Mouse (Mus musculus) right cerebral cortex, postnatal 36 days (tissue): ENCODE data around the gene Kcna3.

ENCODE experiments used
- DNase-seq, 2 experiments: peaks; one replicate each; pipeline ENCODE4 v3.0.0; 2022; ENCODE audit warnings: low spot score in 2 of 2, mixed read lengths in 1 of 2

Gene Kcna3

DNA sequence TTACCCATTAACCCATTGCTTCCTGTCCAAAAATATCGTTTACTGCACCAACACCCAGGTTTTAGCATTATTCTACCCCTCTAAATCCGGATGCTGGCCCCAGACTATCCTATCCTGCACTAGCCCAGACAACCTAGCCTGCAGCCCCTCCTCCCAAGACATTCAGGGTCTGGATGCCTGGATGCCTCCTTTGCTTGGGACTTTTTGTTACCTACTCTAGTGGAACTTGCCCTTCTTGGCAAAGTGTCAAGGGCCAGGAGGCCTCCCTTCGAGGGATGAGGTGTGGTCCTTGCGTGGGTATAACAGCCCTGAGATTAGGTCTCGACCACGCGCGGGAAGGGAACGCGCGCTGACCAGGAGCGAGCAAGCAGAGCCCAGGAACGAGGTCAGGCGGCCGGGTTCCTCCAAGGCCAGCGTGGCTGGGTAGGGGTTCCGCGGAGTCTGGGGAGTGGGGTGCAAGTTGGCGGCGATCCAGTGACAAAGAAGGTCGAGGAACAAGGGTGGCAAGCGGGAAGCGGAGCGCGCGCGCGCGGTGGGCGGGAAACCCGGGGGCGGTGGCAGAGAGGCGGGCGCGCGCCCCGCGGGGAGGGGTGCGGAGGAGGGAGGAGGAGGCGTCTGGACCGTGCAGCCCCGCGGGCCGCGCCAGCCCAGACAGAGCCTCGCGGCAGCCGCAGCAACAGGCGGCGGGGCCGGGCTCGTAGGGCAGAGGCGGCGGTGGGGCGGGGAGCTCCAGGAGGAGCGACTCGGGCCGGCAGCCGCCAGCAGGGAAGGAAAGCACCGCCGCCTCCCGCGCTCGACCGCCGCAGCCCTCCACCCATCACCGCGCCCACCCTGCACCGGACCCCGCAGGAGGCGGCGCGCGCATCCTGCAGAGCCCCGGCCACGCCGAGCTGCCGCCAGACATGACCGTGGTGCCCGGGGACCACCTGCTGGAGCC lies at the start of gene Kcna3:
Gene Kcna3 (plus strand): TSS at position 649 of the 937 bp plus-strand sequence.
- DNase-seq: peak; percentile 44 to 51

DNA sequence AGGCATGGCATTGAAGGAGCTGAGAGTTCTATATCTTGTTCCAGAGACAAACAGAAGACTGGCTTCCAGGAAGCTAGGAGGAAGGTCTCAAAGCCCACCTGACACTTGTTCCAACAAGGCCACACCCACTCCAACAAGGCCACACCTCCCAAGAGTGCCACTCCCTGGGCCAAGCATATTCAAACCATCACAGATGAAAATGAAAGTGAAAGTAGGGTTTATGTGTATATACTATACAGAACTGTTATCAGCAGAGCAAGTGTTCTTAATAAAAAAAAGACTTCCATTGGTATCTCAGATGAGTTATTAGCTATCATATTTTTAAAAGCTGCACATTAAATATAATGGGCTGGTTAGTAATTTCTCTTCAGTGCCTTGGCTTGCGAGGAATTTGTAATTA lies 44.6 kb upstream of the Kcna3 start:
- no peak for DNase-seq

GRCm38 (mm10) chr3:106995347-106995746 lies 40.6 kb upstream of the Kcna3 start:
- no peak for DNase-seq

- no peak for DNase-seq
These were observed 39.8 kb upstream of the Kcna3 start for GRCm38 (mm10) chr3:106996186-106996585.

DNA sequence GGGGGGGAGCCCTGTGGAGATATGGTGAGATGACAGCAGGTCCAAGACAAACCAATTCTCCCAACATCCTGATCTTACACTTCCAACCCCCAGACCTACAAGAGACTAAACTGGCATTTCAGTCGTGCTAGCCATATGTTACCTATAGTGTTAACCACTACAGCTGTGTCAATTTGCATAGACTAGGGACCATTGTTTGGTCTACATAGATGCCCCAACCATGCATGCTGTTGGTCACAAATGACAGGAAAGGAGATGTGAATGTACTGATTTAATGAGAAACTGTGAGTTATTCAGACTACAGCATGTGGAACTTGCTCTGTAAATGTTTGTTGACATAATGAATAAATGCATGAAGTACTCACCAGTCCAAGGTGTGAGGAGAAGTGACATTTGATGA lies 37.6 kb upstream of the Kcna3 start:
- DNase-seq: no peak

- DNase-seq: no peak
These were observed 35.8 kb upstream of the Kcna3 start for GRCm38 (mm10) chr3:107000165-107000564.

DNA sequence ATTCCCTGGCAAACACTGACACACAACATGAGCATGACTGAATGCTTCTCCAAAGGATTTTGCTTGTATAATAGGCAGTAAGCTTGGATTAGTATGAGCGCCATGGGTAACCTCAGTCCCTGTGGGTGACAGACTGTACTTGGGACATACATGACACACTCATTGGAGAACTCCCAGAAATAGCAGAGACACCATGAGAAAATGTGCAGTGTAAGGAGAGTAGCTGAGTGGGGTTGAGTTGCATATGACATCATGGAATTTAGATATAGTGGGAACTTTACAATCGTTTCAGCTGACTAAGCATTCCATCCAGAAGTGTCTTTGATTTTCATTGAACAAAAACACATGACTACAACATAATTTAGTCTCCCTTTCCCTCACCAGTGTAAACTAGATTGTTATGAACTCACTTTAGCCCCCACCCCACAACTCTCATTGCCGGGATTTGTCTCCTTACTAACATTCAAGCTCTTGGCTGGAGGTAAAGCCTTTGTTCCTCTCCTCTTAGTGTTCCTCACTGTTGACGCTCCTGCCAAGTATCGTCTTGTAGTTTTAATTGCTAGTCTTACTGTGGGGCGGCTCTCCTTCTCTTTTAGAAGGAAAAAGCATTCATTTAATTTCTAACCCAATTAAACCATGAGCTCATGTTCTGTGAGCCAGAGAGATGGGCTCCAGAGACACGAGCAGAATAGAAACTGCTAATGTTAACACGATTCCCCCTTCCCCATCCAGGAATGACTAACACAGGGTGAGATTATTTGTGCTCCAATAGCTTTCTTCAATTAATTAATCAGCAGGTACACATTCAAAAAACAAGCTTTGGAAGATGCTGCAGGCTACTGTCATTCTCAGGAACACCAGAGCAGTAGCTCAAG lies 33.5 kb upstream of the Kcna3 start:
- no peak for DNase-seq

DNA sequence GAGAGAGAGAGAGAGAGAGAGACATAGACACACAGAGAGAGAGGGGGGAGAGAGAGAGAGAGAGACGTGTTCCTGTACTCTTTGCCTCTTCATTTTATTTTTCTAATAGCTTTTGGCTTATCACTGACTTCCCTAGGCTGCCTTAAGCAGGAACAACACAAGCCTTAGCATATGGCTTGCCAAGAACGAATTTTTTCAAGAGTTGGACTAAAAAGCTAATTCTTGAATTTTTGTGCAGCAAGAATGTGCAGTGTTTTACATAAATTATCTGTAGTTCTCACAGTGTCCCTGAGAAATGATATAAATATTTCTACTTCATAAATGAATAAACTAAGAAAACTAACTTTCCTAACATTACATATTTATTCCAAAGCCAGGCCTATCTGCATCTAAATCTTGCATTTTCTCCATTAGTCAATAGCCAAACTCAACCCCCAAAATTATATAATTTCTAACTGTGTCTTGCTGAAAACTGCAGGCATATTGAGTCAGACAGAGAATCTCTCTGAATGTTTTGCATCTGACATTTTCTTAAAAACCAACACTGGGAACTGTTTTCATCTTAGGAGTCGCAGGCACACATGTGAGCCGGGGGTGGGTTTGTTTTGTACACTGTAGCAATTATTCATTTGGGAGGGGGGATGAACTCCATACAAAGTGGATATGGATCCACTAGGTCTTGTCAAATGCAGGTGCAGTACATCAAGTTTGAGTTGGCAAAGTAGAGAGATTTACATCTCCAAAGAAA lies 26.5 kb upstream of the Kcna3 start:
- peak in 1 of 2 experiments; percentile 21 for DNase-seq

DNA sequence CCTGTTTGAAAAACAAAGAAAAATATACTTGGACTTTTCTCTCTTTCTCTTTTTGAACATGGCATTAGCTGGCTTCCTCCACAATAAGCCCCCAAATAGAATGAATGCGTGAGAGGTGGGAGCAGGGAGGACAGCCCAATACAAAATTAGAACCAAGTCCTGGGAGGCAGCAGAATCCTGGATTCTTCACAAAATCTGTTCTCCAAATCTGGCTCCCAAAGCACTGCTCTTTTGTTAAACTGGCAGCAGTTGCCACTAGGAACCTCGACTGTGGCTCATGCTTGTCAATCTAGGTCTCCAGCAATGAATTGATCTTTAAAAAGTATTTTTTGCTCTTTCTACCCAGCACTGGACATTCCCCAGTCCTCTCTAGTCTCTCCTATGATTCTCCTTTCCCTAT lies 17.7 kb upstream of the Kcna3 start:
- no peak for DNase-seq

- DNase-seq: no peak
These were observed 4.4 kb upstream of the Kcna3 start for GRCm38 (mm10) chr3:107031547-107031946.

DNA sequence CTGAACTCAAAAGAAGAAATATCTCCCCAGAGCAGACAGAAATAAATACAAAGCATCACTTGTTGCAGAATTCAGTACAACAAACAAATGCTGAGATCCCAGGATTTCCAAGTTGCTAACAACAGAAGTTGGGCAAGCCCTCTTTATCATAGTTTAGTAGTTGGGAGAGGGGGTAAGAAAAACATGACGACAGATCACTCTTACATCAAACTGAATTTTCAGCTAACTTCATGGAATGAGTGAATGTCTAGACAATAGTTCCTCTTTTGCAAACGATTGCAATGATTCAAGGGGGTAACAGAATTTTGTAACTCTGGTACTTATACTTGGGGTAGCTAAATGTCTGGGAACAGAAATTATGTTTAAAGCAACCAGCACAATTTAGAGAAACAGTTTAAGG lies 1.2 kb upstream of the Kcna3 start:
- DNase-seq: no peak

DNA sequence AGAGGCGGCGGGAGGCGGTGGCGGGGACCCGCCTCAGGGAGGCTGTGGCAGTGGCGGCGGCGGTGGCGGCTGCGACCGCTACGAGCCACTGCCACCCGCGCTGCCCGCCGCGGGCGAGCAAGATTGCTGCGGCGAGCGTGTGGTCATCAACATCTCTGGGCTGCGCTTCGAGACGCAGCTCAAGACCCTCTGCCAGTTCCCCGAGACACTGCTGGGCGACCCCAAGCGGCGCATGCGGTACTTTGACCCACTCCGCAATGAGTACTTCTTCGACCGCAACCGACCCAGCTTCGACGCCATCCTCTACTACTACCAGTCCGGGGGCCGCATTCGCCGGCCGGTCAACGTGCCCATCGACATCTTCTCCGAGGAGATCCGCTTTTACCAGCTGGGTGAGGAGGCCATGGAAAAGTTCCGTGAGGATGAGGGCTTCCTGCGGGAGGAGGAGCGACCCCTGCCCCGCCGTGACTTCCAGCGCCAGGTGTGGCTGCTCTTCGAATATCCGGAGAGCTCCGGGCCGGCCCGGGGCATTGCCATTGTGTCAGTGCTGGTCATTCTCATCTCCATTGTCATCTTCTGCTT lies 580 bp downstream of the Kcna3 start:
- peak in 1 of 2 experiments; percentile 28 for DNase-seq

- DNase-seq: no peak
These were observed 1.1 kb downstream of the Kcna3 start for GRCm38 (mm10) chr3:107037105-107037504.

- peak in 1 of 2 experiments; percentile 26 for DNase-seq
These were observed 1.7 kb downstream of the Kcna3 start for GRCm38 (mm10) chr3:107037536-107038155.

- no peak for DNase-seq
These were observed 2.2 kb downstream of the Kcna3 start for GRCm38 (mm10) chr3:107038156-107038536.

DNA sequence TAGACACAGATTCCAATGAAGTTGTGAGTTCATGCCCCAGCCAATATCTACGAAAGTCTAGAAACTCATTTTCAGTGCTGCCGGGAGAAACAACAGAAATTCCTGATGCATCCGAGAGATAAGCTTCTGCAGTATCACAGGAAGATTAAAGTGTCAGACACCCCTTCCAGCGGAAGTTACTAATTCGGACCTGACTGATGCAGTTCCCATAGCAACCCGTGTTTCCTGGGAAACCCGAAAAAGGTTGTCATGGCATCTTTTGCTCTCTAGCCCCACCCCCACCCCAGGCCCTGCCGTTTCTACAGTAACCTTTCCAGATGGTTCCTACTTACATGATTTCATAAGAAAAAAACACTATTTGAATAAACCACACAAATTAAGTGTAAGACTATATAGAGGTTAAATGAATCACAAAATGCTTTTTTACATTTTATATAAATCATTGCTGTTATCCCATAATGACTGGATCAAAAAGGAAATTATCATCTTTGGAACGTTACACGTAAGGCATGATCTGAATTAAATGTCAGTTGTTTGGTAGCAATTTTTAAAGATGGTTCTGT lies 2.8 kb downstream of the Kcna3 start:
- DNase-seq: peak; percentile 51 to 73

- no peak for DNase-seq
These were observed 3.3 kb downstream of the Kcna3 start for GRCm38 (mm10) chr3:107039306-107039705.

GRCm38 (mm10) chr3:107040408-107040807 lies 4.4 kb downstream of the Kcna3 start:
- DNase-seq: no peak

DNA sequence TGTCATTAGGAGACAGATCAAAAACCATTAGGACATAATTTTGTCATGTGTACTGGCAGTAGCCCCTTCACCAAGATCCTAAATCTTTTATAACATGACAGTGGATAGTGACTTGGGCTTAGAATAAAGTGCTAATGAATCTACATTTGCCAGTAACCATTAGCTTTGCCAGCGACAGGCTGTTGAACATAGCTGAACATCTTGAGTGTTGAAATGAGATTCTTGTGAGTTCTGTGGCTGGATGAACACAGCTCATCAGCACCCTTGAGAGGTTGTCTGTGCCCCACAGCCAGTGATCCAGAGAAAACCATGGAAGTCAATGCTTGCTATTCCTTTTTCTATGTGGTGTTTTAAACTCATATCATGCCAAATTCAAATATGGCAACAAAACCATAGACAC lies 5.7 kb downstream of the Kcna3 start:
- DNase-seq: no peak

GRCm38 (mm10) chr3:107061468-107061867 lies 25.5 kb downstream of the Kcna3 start:
- no peak for DNase-seq

DNA sequence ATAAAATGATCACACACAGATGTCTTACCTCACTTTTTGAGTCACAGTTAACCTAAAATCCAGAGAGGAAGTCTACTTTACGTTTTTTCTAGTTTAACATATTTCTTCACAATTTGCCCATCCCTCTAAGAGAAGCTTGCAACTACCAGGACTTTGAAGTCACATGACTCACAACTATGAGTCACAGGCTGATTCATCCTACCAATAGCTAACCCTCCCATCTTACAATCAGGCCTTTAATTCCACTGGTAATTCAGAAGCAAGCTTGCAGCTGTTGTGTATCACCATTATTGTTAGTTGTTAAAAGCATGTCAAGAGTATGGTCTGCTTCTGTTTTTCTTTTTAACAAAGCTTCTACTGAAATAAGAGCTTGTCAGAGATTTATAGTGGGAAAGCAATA lies 26.8 kb downstream of the Kcna3 start:
- no peak for DNase-seq
